Mouse (Mus musculus): ENCODE measurements around the gene Ube2o. TPM values are rescaled to one million over a fixed set of nuclear protein-coding genes. Genes with fewer than 3 reads are reported as not detected.

The Ube2o gene
- polyA plus RNA-seq, 1 experiment from 2014 or later, result 3.7 TPM

GRCm38 (mm10) chr11:116515330-116516020 lies 65.8 kb downstream of the Ube2o start:
- Histone ChIP-seq H3K27ac (ENCODE audit: low read depth, low read length) (no peak overlapping the region), H3K4me2 (replicated peaks; ENCODE audit: low read depth) (peak overlapping the region; percentile 6; the same call in 1 of the 2 replicates), H3K4me3 (ENCODE audit: low read depth, low read length) (no peak overlapping the region), H3K36me3 (ENCODE audit: control insufficient read depth, insufficient read depth) (no peaks in the 10 kb centered on the region), H3K4me1 (replicated peaks; ENCODE audit: control insufficient read depth, insufficient read depth, low read length) (no peaks in the 10 kb centered on the region), H3K27me3 (replicated peaks; ENCODE audit: control insufficient read depth, insufficient read depth, low read length) (no peaks in the 10 kb centered on the region), H3K9ac (ENCODE audit: low read depth, low read length) (no peak overlapping the region), H3K9me3 (ENCODE audit: control insufficient read depth) (no peaks in the 10 kb centered on the region)
- TF ChIP-seq CTCF (IDR thresholded peaks at IDR 0.05; ENCODE audit: low read depth), result peak; percentile 34; the same call in 1 of the 2 replicates
- ATAC-seq, result no peak
- 23% methylated on average over 24 of the region's 24 CpGs for WGBS

GRCm38 (mm10) chr11:116513531-116514038 lies 67.7 kb downstream of the Ube2o start:
- H3K27ac ChIP-seq (ENCODE audit: low read depth, low read length), result no peak overlapping the region
- no peaks in the 10 kb centered on the region for H3K4me1 ChIP-seq (replicated peaks; ENCODE audit: control insufficient read depth, insufficient read depth, low read length)

GRCm38 (mm10) chr11:116512987-116513386 lies 68.3 kb downstream of the Ube2o start:
- no peaks in the 10 kb centered on the region for H3K27me3 ChIP-seq (replicated peaks; ENCODE audit: control insufficient read depth, insufficient read depth, low read length)
- no peaks in the 10 kb centered on the region for H3K36me3 ChIP-seq (ENCODE audit: control insufficient read depth, insufficient read depth)
- WGBS, result 86% methylated on average over 6 of the region's 6 CpGs
- no peaks in the 10 kb centered on the region for H3K9me3 ChIP-seq (ENCODE audit: control insufficient read depth)
- TF ChIP-seq CTCF (IDR thresholded peaks at IDR 0.05; ENCODE audit: low read depth), result no peak
- no peak overlapping the region for H3K4me2 ChIP-seq (replicated peaks; ENCODE audit: low read depth)
- ATAC-seq, result no peak
- H3K9ac ChIP-seq (ENCODE audit: low read depth, low read length), result no peak overlapping the region
- no peaks in the 10 kb centered on the region for H3K4me1 ChIP-seq (replicated peaks; ENCODE audit: control insufficient read depth, insufficient read depth, low read length)
- H3K4me3 ChIP-seq (ENCODE audit: low read depth, low read length), result no peak overlapping the region
- no peak overlapping the region for H3K27ac ChIP-seq (ENCODE audit: low read depth, low read length)

More at GRCm38 (mm10) chr11:116513531-116514038, 67.7 kb downstream of the Ube2o start:
- H3K9me3 ChIP-seq (ENCODE audit: control insufficient read depth), result no peaks in the 10 kb centered on the region
- H3K27me3 ChIP-seq (replicated peaks; ENCODE audit: control insufficient read depth, insufficient read depth, low read length), result no peaks in the 10 kb centered on the region
- no peaks in the 10 kb centered on the region for H3K36me3 ChIP-seq (ENCODE audit: control insufficient read depth, insufficient read depth)
- ATAC-seq, result no peak
- no peak overlapping the region for H3K4me2 ChIP-seq (replicated peaks; ENCODE audit: low read depth)
- H3K4me3 ChIP-seq (ENCODE audit: low read depth, low read length), result no peak overlapping the region
- TF ChIP-seq CTCF (IDR thresholded peaks at IDR 0.05; ENCODE audit: low read depth), result no peak
- no peak overlapping the region for H3K9ac ChIP-seq (ENCODE audit: low read depth, low read length)
- 73% methylated on average over 4 of the region's 4 CpGs for WGBS

GRCm38 (mm10) chr11:116512154-116512553 lies 69.1 kb downstream of the Ube2o start:
- 90% methylated on average over 7 of the region's 7 CpGs for WGBS
- Histone ChIP-seq H3K4me2 (replicated peaks; ENCODE audit: low read depth) (no peak overlapping the region), H3K9ac (ENCODE audit: low read depth, low read length) (no peak overlapping the region), H3K9me3 (ENCODE audit: control insufficient read depth) (no peaks in the 10 kb centered on the region), H3K27me3 (replicated peaks; ENCODE audit: control insufficient read depth, insufficient read depth, low read length) (no peaks in the 10 kb centered on the region), H3K4me3 (ENCODE audit: low read depth, low read length) (no peak overlapping the region), H3K4me1 (replicated peaks; ENCODE audit: control insufficient read depth, insufficient read depth, low read length) (no peaks in the 10 kb centered on the region), H3K36me3 (ENCODE audit: control insufficient read depth, insufficient read depth) (no peaks in the 10 kb centered on the region), H3K27ac (ENCODE audit: low read depth, low read length) (no peak overlapping the region)
- TF ChIP-seq CTCF (IDR thresholded peaks at IDR 0.05; ENCODE audit: low read depth), result no peak
- ATAC-seq, result no peak

GRCm38 (mm10) chr11:116511301-116511868 lies 69.9 kb downstream of the Ube2o start:
- no peak overlapping the region for H3K4me3 ChIP-seq (ENCODE audit: low read depth, low read length)
- H3K27me3 ChIP-seq (replicated peaks; ENCODE audit: control insufficient read depth, insufficient read depth, low read length), result no peaks in the 10 kb centered on the region
- no peaks in the 10 kb centered on the region for H3K36me3 ChIP-seq (ENCODE audit: control insufficient read depth, insufficient read depth)
- no peaks in the 10 kb centered on the region for H3K9me3 ChIP-seq (ENCODE audit: control insufficient read depth)
- H3K9ac ChIP-seq (ENCODE audit: low read depth, low read length), result no peak overlapping the region
- H3K4me1 ChIP-seq (replicated peaks; ENCODE audit: control insufficient read depth, insufficient read depth, low read length), result no peaks in the 10 kb centered on the region
- no peak for TF ChIP-seq CTCF (IDR thresholded peaks at IDR 0.05; ENCODE audit: low read depth)
- 56% methylated on average over 7 of the region's 7 CpGs for WGBS
- H3K27ac ChIP-seq (ENCODE audit: low read depth, low read length), result no peak overlapping the region
- no peak overlapping the region for H3K4me2 ChIP-seq (replicated peaks; ENCODE audit: low read depth)
- no peak for ATAC-seq

- TF ChIP-seq CTCF (IDR thresholded peaks at IDR 0.05; ENCODE audit: low read depth), result no peak
- Histone ChIP-seq H3K36me3 (ENCODE audit: control insufficient read depth, insufficient read depth) (no peaks in the 10 kb centered on the region), H3K4me3 (ENCODE audit: low read depth, low read length) (no peak overlapping the region), H3K9ac (ENCODE audit: low read depth, low read length) (no peak overlapping the region), H3K27me3 (replicated peaks; ENCODE audit: control insufficient read depth, insufficient read depth, low read length) (no peaks in the 10 kb centered on the region), H3K4me2 (replicated peaks; ENCODE audit: low read depth) (no peak overlapping the region), H3K27ac (ENCODE audit: low read depth, low read length) (no peak overlapping the region), H3K9me3 (ENCODE audit: control insufficient read depth) (no peaks in the 10 kb centered on the region), H3K4me1 (replicated peaks; ENCODE audit: control insufficient read depth, insufficient read depth, low read length) (no peaks in the 10 kb centered on the region)
- ATAC-seq, result no peak
- 50% methylated on average over 2 of the region's 2 CpGs for WGBS
Observed at GRCm38 (mm10) chr11:116508689-116509088, 72.6 kb downstream of the Ube2o start.
